Mouse (Mus musculus) limb, embryonic 10.5 days (tissue): ENCODE measurements around the gene Napsa. TPM values are rescaled to one million over a fixed set of nuclear protein-coding genes. Genes with fewer than 3 reads are reported as not detected.
A peak's percentile ranks its signal among the peaks of the same experiment; 100 is the strongest.

Experiments
- DNase-seq: peaks from one replicate; pipeline ENCODE4 v3.0.0-alpha.2; 2017; ENCODE audit warnings: low spot score
- H3K27ac ChIP-seq: fragments of 300-500 bp; sonication (generic); 2 replicates; pipeline ENCODE4 v1.5.1; 2016; ENCODE audit warnings: mild to moderate bottlenecking
- H3K27me3 ChIP-seq: fragments of 300-500 bp; sonication (generic); 2 replicates; pipeline ENCODE4 v1.6.1; 2016; ENCODE audit warnings: low read depth, mild to moderate bottlenecking; ENCODE audit not compliant: poor library complexity, severe bottlenecking
- H3K36me3 ChIP-seq: fragments of 300-500 bp; sonication (generic); 2 replicates; pipeline ENCODE4 v1.6.1; 2016; ENCODE audit warnings: mild to moderate bottlenecking, moderate library complexity
- H3K4me1 ChIP-seq: fragments of 300-500 bp; sonication (generic); 2 replicates; pipeline ENCODE4 v1.6.1; 2016
- H3K4me3 ChIP-seq: fragments of 300-500 bp; sonication (generic); 2 replicates; pipeline ENCODE4 v1.5.1; 2016; ENCODE audit warnings: mild to moderate bottlenecking, moderate library complexity
- H3K9me3 ChIP-seq: fragments of 300-500 bp; sonication (generic); replicated peaks from 2 replicates; pipeline ENCODE4 v1.6.1; 2016; ENCODE audit warnings: mild to moderate bottlenecking
- WGBS: fragments of 180-500 bp; shearing (Covaris S2); methylation state at CpG from one replicate; pipeline ENCODE4 v1.1.7; 2016; 5-methylcytosine and 5-hydroxymethylcytosine counted together
- polyA plus RNA-seq: library from polyadenylated mRNA; unstranded; fragments of >200 nt; fragmentation: Nextera tagmentation; extraction: Ambion mirVana; gene quantifications from 2 replicates; pipeline ENCODE4 v1.2.1, GENCODE M21; 2016

Napsa gene
- polyA plus RNA-seq, 1 experiment from 2014 or later, result 0.20 TPM

GRCm38 (mm10) chr7:44614041-44614688, 42.0 kb downstream of the Napsa start:
- no peak for DNase-seq
- Histone ChIP-seq H3K27me3 (peaks cover 48% of the 10 kb centered on the region), H3K36me3 (no peaks in the 10 kb centered on the region), H3K4me1 (peaks cover 16% of the 10 kb centered on the region), H3K9me3 (no peaks in the 10 kb centered on the region), H3K27ac (no peak overlapping the region), H3K4me3 (peak overlapping the region; percentile 3; the same call in 1 of the 2 replicates)
- WGBS, result 8% methylated on average over 20 of the region's 20 CpGs

- DNase-seq, result no peak
- no peak overlapping the region for H3K4me3 ChIP-seq
- no peaks in the 10 kb centered on the region for H3K36me3 ChIP-seq
- WGBS, result 10% methylated on average over 10 of the region's 10 CpGs
- no peaks in the 10 kb centered on the region for H3K9me3 ChIP-seq
- peaks cover 16% of the 10 kb centered on the region for H3K4me1 ChIP-seq
- no peak overlapping the region for H3K27ac ChIP-seq
- H3K27me3 ChIP-seq, result peaks cover 48% of the 10 kb centered on the region
These were observed 43.1 kb downstream of the Napsa start for GRCm38 (mm10) chr7:44615309-44615708.

- Histone ChIP-seq H3K27me3 (peaks cover 43% of the 10 kb centered on the region), H3K4me3 (no peak overlapping the region), H3K4me1 (peaks cover 16% of the 10 kb centered on the region), H3K36me3 (no peaks in the 10 kb centered on the region), H3K9me3 (no peaks in the 10 kb centered on the region), H3K27ac (no peak overlapping the region)
- no peak for DNase-seq
- 70% methylated on average over 14 of the region's 14 CpGs for WGBS
These were observed 43.8 kb downstream of the Napsa start for GRCm38 (mm10) chr7:44615987-44616386.

DNA sequence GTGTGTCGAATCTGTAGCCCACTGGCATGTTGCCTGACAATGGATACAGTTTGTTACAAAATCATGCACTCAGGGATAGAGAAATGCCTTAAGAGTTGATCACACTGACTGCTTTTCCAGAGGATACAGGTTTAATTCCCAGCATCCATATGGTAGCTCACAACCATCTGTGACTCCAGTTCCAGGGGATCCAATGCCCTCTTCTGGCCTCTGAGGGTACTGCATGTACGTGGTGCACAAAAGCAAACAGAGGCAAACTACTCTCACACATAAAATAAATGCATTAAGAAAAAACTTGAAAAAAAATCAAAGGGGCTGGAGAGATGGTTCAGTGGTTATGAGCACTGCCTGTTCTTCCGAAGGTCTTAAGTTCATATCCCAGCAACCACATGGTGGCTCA, 44.9 kb downstream of the Napsa start:
- H3K9me3 ChIP-seq, result no peaks in the 10 kb centered on the region
- H3K36me3 ChIP-seq, result no peaks in the 10 kb centered on the region
- no peak overlapping the region for H3K4me3 ChIP-seq
- 74% methylated on average over 3 of the region's 3 CpGs for WGBS
- peaks cover 42% of the 10 kb centered on the region for H3K27me3 ChIP-seq
- no peak overlapping the region for H3K27ac ChIP-seq
- DNase-seq, result no peak
- H3K4me1 ChIP-seq, result peaks cover 16% of the 10 kb centered on the region

GRCm38 (mm10) chr7:44623714-44624542, 51.7 kb downstream of the Napsa start:
- DNase-seq, result no peak
- 47% methylated on average over 18 of the region's 18 CpGs for WGBS
- no peaks in the 10 kb centered on the region for H3K36me3 ChIP-seq

GRCm38 (mm10) chr7:44624543-44624826, 52.3 kb downstream of the Napsa start:
- no peaks in the 10 kb centered on the region for H3K9me3 ChIP-seq
- H3K27ac ChIP-seq, result no peak overlapping the region
- no peak for DNase-seq
- no peak overlapping the region for H3K4me3 ChIP-seq
- peaks cover 7% of the 10 kb centered on the region; the same call in 1 of the 2 replicates for H3K27me3 ChIP-seq
- H3K4me1 ChIP-seq, result no peaks in the 10 kb centered on the region
- 84% methylated on average over 3 of the region's 3 CpGs for WGBS
- H3K36me3 ChIP-seq, result no peaks in the 10 kb centered on the region

More at GRCm38 (mm10) chr7:44623714-44624542, 51.7 kb downstream of the Napsa start:
- Histone ChIP-seq H3K9me3 (no peaks in the 10 kb centered on the region), H3K4me3 (no peak overlapping the region), H3K4me1 (no peaks in the 10 kb centered on the region), H3K27me3 (peaks cover 7% of the 10 kb centered on the region; the same call in 1 of the 2 replicates), H3K27ac (no peak overlapping the region)

GRCm38 (mm10) chr7:44624828-44625227, 52.6 kb downstream of the Napsa start:
- Histone ChIP-seq H3K27me3 (peaks cover 9% of the 10 kb centered on the region; the same call in 1 of the 2 replicates), H3K36me3 (no peaks in the 10 kb centered on the region), H3K9me3 (no peaks in the 10 kb centered on the region), H3K27ac (no peak overlapping the region), H3K4me1 (no peaks in the 10 kb centered on the region), H3K4me3 (no peak overlapping the region)
- WGBS, result 69% methylated on average over 14 of the region's 14 CpGs
- DNase-seq, result no peak

DNA sequence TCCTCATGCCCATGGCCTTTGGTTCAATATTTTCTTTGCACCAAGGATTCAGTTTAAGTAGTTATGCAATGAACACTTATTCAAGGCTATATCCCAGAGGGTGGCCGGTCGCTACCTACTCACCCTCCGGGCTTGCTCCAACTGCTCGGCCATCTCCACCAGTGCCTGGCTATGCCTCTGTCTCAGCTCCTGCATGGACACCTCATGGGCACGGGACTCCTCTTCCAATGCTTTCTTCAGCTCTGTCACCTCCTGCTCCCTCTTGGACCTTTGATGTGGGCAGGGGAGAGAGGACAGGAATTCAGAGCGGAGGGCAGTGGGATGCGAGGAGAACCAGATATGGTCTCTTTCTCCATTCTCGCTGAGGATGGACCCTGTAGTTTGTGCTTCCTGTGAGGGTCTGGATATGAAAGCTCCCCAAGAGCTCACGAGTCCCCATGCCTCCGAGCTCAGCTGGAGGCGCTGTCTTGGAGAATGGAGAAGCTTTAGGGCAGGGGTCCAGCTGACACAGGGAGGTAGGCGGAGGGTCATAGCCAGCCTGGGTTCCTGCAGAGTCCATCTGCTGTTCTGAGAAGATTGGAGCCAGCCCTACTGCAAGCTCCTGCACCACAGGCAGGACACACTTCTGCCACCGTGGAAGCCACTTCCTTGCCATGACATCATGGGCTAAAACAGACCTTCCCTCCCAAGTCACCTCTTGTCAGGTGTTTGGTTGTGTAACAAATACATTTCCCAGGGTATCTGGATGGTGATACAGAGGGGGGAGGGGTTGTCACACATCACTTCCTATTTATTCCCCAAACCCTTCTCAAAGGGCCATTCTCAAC, 53.3 kb downstream of the Napsa start:
- no peaks in the 10 kb centered on the region for H3K4me1 ChIP-seq
- WGBS, result 87% methylated on average over 13 of the region's 13 CpGs
- no peaks in the 10 kb centered on the region for H3K36me3 ChIP-seq
- H3K4me3 ChIP-seq, result no peak overlapping the region
- no peak for DNase-seq
- no peak overlapping the region for H3K27ac ChIP-seq
- H3K27me3 ChIP-seq, result peaks cover 14% of the 10 kb centered on the region; the same call in 1 of the 2 replicates
- H3K9me3 ChIP-seq, result no peaks in the 10 kb centered on the region

GRCm38 (mm10) chr7:44626068-44626385, 53.8 kb downstream of the Napsa start:
- H3K9me3 ChIP-seq, result no peaks in the 10 kb centered on the region
- no peaks in the 10 kb centered on the region for H3K4me1 ChIP-seq
- no peak overlapping the region for H3K27ac ChIP-seq
- no peak for DNase-seq
- H3K36me3 ChIP-seq, result no peaks in the 10 kb centered on the region
- WGBS, result 66% methylated on average over 1 of the region's 1 CpGs
- peaks cover 16% of the 10 kb centered on the region; the same call in 1 of the 2 replicates for H3K27me3 ChIP-seq
- no peak overlapping the region for H3K4me3 ChIP-seq

DNA sequence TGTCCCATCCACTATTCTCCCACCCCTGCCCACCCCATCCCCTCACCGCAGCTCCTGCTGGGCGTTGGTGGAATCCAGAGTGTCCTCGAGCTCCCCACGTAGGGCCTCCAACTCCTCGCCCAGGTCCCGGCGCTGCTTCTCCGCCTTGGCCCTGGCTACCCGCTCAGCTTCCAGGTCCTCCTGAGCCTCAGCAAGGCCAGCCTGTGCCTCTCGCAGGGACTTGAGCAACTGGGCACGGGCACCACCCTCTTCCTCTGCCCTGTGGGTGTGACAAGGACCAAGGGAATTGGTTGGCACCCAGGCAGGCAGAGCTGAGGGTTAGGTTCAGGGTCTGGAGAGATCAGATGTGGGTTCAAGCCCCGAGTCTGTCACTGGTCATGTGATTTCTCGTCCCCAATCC, 54.8 kb downstream of the Napsa start:
- no peaks in the 10 kb centered on the region for H3K36me3 ChIP-seq
- H3K27ac ChIP-seq, result no peak overlapping the region
- no peaks in the 10 kb centered on the region for H3K4me1 ChIP-seq
- H3K9me3 ChIP-seq, result no peaks in the 10 kb centered on the region
- DNase-seq, result no peak
- no peak overlapping the region for H3K4me3 ChIP-seq
- WGBS, result 86% methylated on average over 13 of the region's 13 CpGs
- H3K27me3 ChIP-seq, result peaks cover 25% of the 10 kb centered on the region; the same call in 1 of the 2 replicates

GRCm38 (mm10) chr7:44628402-44629034, 56.3 kb downstream of the Napsa start:
- Histone ChIP-seq H3K9me3 (no peaks in the 10 kb centered on the region), H3K27me3 (peaks cover 33% of the 10 kb centered on the region)
- WGBS, result 89% methylated on average over 15 of the region's 15 CpGs

GRCm38 (mm10) chr7:44630437-44630836, 58.3 kb downstream of the Napsa start:
- Histone ChIP-seq H3K4me1 (no peaks in the 10 kb centered on the region), H3K36me3 (no peaks in the 10 kb centered on the region), H3K4me3 (no peak overlapping the region), H3K27me3 (peaks cover 52% of the 10 kb centered on the region), H3K9me3 (no peaks in the 10 kb centered on the region), H3K27ac (no peak overlapping the region)
- DNase-seq, result no peak
- WGBS, result 74% methylated on average over 13 of the region's 13 CpGs

More at GRCm38 (mm10) chr7:44628402-44629034, 56.3 kb downstream of the Napsa start:
- Histone ChIP-seq H3K4me1 (no peaks in the 10 kb centered on the region), H3K4me3 (no peak overlapping the region), H3K36me3 (no peaks in the 10 kb centered on the region), H3K27ac (no peak overlapping the region)
- no peak for DNase-seq
